Mouse (Mus musculus): ENCODE results near the gene Gm10645.

GRCm38 (mm10) chr8:83186376-83186775 lies 20.4 kb upstream of the Gm10645 start:
- TF ChIP-seq CTCF (IDR thresholded peaks at IDR 0.05; ENCODE audit: low read depth) (no peak), EP300 (IDR thresholded peaks at IDR 0.05; ENCODE audit: low read depth) (no peak)

Measured in liver, embryonic 14.5 days (tissue).